Mouse (Mus musculus): Measurements from ENCODE around the gene Ccdc103. TPM values are rescaled to one million over a fixed set of nuclear protein-coding genes. Genes with fewer than 3 reads are reported as not detected.

Ccdc103 gene
- polyA plus RNA-seq, 1 experiment from 2014 or later: 1.9 TPM

GRCm38 (mm10) chr11:102902107-102902506 lies 21.1 kb downstream of the Ccdc103 start:
- WGBS: 74% methylated on average over 5 of the region's 5 CpGs
- Histone ChIP-seq H3K27ac (ENCODE audit: low read depth) (no peak overlapping the region), H3K36me3 (ENCODE audit: insufficient read depth) (peaks cover 24% of the 10 kb centered on the region), H3K4me1 (ENCODE audit: insufficient read depth) (no peaks in the 10 kb centered on the region), H3K4me3 (ENCODE audit: low read depth, low read length) (no peak overlapping the region), H3K4me2 (no peak overlapping the region), H3K9me3 (ENCODE audit: low read depth, low read length) (no peaks in the 10 kb centered on the region), H3K9ac (no peak overlapping the region), H3K27me3 (ENCODE audit: insufficient read depth, low read length) (no peaks in the 10 kb centered on the region)
- ATAC-seq (ENCODE audit: insufficient read depth) (no peak), DNase-seq (no peak)
- no peak for TF ChIP-seq CTCF (IDR thresholded peaks at IDR 0.05; ENCODE audit: low read depth)

- WGBS: 61% methylated on average over 7 of the region's 7 CpGs
- no peak for DNase-seq
- Histone ChIP-seq H3K4me2 (no peak overlapping the region), H3K9ac (no peak overlapping the region), H3K4me1 (ENCODE audit: insufficient read depth) (no peaks in the 10 kb centered on the region), H3K36me3 (ENCODE audit: insufficient read depth) (peaks cover 39% of the 10 kb centered on the region), H3K4me3 (ENCODE audit: low read depth, low read length) (no peak overlapping the region), H3K27ac (ENCODE audit: low read depth) (no peak overlapping the region), H3K27me3 (ENCODE audit: insufficient read depth, low read length) (no peaks in the 10 kb centered on the region), H3K9me3 (ENCODE audit: low read depth, low read length) (no peaks in the 10 kb centered on the region)
- TF ChIP-seq CTCF (IDR thresholded peaks at IDR 0.05; ENCODE audit: low read depth): no peak
- ATAC-seq (ENCODE audit: insufficient read depth): no peak
Measured at GRCm38 (mm10) chr11:102903654-102904053, 22.6 kb downstream of the Ccdc103 start.

DNA sequence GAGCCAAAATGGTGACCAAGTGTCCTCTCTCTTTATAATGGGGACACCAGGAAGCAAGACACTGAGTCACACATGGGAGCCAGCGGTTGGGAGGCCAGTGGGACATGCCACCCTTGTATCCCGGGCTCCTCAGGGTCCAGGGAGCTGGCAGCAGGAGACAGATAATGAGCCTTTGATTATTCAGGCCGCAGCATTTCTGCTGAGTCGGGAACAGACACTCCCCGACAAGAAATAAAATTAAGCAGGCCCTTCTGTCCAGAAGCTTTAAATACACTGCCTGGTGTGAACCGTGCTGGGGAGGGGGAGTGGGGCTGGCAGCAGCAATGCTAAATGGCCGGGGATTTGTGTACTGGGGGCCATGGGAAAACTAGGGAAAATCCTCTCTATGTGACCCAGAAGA lies 30.4 kb downstream of the Ccdc103 start:
- 81% methylated on average over 7 of the region's 7 CpGs for WGBS
- no peak for TF ChIP-seq CTCF (IDR thresholded peaks at IDR 0.05; ENCODE audit: low read depth)
- H3K9ac ChIP-seq: no peak overlapping the region
- H3K36me3 ChIP-seq (ENCODE audit: insufficient read depth): peaks cover 98% of the 10 kb centered on the region
- H3K27ac ChIP-seq (ENCODE audit: low read depth): no peak overlapping the region
- H3K27me3 ChIP-seq (ENCODE audit: insufficient read depth, low read length): no peaks in the 10 kb centered on the region
- H3K4me2 ChIP-seq: no peak overlapping the region
- DNase-seq (no peak), ATAC-seq (ENCODE audit: insufficient read depth) (no peak)
- no peaks in the 10 kb centered on the region for H3K4me1 ChIP-seq (ENCODE audit: insufficient read depth)
- H3K4me3 ChIP-seq (ENCODE audit: low read depth, low read length): no peak overlapping the region
- no peaks in the 10 kb centered on the region for H3K9me3 ChIP-seq (ENCODE audit: low read depth, low read length)

DNA sequence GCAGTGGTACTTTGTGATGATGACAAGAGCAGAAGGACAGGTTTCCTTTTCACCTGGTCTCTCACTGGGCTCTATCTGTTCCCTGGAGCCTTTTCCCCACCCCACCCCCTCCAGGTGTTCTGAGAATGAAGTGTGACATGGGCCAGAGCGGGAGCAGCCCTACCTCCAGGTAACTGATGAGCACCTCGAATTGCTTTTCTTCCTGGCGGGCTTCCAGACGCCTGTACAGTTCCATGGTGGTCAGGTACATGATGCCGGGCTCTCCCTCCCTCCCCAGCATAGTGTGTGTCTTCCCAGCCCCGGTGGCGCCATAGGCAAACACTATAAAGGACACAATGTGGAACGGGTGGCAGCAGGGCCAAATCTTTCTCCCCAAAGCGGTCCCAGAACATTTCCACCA lies 34.4 kb downstream of the Ccdc103 start:
- DNase-seq (no peak), ATAC-seq (ENCODE audit: insufficient read depth) (no peak)
- Histone ChIP-seq H3K4me1 (ENCODE audit: insufficient read depth) (no peaks in the 10 kb centered on the region), H3K4me3 (ENCODE audit: low read depth, low read length) (no peak overlapping the region), H3K4me2 (no peak overlapping the region), H3K27ac (ENCODE audit: low read depth) (no peak overlapping the region), H3K27me3 (ENCODE audit: insufficient read depth, low read length) (no peaks in the 10 kb centered on the region), H3K9ac (no peak overlapping the region), H3K36me3 (ENCODE audit: insufficient read depth) (peaks cover 67% of the 10 kb centered on the region), H3K9me3 (ENCODE audit: low read depth, low read length) (no peaks in the 10 kb centered on the region)
- TF ChIP-seq CTCF (IDR thresholded peaks at IDR 0.05; ENCODE audit: low read depth): no peak
- 82% methylated on average over 9 of the region's 9 CpGs for WGBS

- no peak for TF ChIP-seq CTCF (IDR thresholded peaks at IDR 0.05; ENCODE audit: low read depth)
- Histone ChIP-seq H3K9ac (no peak overlapping the region), H3K9me3 (ENCODE audit: low read depth, low read length) (no peaks in the 10 kb centered on the region), H3K27ac (ENCODE audit: low read depth) (no peak overlapping the region), H3K27me3 (ENCODE audit: insufficient read depth, low read length) (no peaks in the 10 kb centered on the region), H3K4me1 (ENCODE audit: insufficient read depth) (0 out of 2 replicates have a peak, but pooled peaks cover 6% of the 10 kb centered on the region), H3K4me3 (ENCODE audit: low read depth, low read length) (no peak overlapping the region), H3K36me3 (ENCODE audit: insufficient read depth) (peaks cover 56% of the 10 kb centered on the region), H3K4me2 (no peak overlapping the region)
- WGBS: 89% methylated on average over 4 of the region's 4 CpGs
- no peak for ATAC-seq (ENCODE audit: insufficient read depth)
- DNase-seq: no peak
Measured at GRCm38 (mm10) chr11:102918077-102918476, 37.1 kb downstream of the Ccdc103 start.

GRCm38 (mm10) chr11:102921491-102921890 lies 40.5 kb downstream of the Ccdc103 start:
- no peaks in the 10 kb centered on the region for H3K9me3 ChIP-seq (ENCODE audit: low read depth, low read length)
- H3K9ac ChIP-seq: no peak overlapping the region
- H3K4me1 ChIP-seq (ENCODE audit: insufficient read depth): peaks cover 9% of the 10 kb centered on the region; the same call in 1 of the 2 replicates
- H3K36me3 ChIP-seq (ENCODE audit: insufficient read depth): peaks cover 22% of the 10 kb centered on the region
- ATAC-seq (ENCODE audit: insufficient read depth): no peak
- H3K4me2 ChIP-seq: no peak overlapping the region
- TF ChIP-seq CTCF (IDR thresholded peaks at IDR 0.05; ENCODE audit: low read depth): no peak
- WGBS: 67% methylated on average over 6 of the region's 6 CpGs
- no peak overlapping the region for H3K27ac ChIP-seq (ENCODE audit: low read depth)
- H3K4me3 ChIP-seq (ENCODE audit: low read depth, low read length): no peak overlapping the region
- no peak for DNase-seq
- no peaks in the 10 kb centered on the region for H3K27me3 ChIP-seq (ENCODE audit: insufficient read depth, low read length)

DNA sequence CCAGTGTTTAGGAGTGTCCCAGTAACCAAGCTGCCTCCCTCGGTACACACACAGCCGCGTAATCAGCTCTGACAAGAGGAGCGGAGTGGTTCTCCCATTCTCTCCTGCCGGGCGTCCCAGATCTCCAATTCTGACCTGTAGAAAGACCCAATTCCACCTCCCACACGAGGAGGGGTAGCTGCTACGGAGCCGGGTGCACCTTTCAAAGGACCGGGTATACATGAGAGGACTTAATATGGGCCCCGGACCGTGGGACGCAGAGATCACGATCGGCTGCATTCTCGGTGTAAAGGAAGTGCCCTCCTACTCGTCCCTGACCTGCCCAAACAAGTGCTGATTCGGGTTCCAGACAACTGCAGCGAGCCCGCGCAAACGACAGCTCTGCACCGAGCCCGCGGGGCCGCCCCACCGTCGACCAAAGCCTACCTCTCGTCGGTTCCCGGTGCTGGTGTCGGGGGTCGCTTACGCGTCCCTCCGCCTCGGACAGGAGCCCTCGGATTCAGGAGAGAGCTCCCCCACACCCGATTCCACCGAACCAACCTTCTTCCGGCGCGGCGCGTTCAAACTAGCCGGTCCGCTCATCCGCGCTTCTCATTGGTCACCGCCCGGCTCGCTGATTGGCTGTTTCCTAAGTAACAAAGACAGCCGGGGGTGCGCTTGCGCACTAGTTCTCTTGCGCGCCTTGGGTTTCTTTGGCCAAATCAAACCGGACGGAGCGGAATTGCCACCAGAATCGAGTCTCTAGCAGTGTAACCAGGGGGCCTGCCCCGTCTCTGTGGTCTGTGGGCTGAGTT lies 43.8 kb downstream of the Ccdc103 start, which contains the start of gene Kif18b:
TSS of gene Kif18b (minus strand) at position 568 of the 794 bp plus-strand sequence.
- Histone ChIP-seq H3K4me3 (ENCODE audit: low read depth, low read length) (peak within 1 kb of the TSS; percentile 82), H3K9me3 (ENCODE audit: low read depth, low read length) (no peaks in the 10 kb centered on the region), H3K4me1 (ENCODE audit: insufficient read depth) (peaks cover 9% of the 10 kb centered on the region; the same call in 1 of the 2 replicates), H3K36me3 (ENCODE audit: insufficient read depth) (peaks cover 14% of the 10 kb centered on the region), H3K27ac (ENCODE audit: low read depth) (peak within 1 kb of the TSS; percentile 97), H3K4me2 (peak within 1 kb of the TSS; percentile 60), H3K9ac (peak within 1 kb of the TSS; percentile 78), H3K27me3 (ENCODE audit: insufficient read depth, low read length) (no peaks in the 10 kb centered on the region)
- peak; percentile 97 for ATAC-seq (ENCODE audit: insufficient read depth)
- peak; percentile 100 for DNase-seq
- no peak for TF ChIP-seq CTCF (IDR thresholded peaks at IDR 0.05; ENCODE audit: low read depth)
- WGBS: under 1% methylated on average over 62 of the region's 62 CpGs

Measured in lung, embryonic 14.5 days (tissue).